Mouse (Mus musculus) v-Abl transformed pro-B cells (cell line): ENCODE results near the gene Sox15.

ENCODE experiments used
- in situ Hi-C, 2 experiments: fragments of 400-800 bp; cut with MboI; formaldehyde crosslinking; loops; one replicate each; pipeline ENCODE4 v1.15.1; 2025; ENCODE audit not compliant: unreplicated experiment in 2 of 2

Sox15 gene

DNA sequence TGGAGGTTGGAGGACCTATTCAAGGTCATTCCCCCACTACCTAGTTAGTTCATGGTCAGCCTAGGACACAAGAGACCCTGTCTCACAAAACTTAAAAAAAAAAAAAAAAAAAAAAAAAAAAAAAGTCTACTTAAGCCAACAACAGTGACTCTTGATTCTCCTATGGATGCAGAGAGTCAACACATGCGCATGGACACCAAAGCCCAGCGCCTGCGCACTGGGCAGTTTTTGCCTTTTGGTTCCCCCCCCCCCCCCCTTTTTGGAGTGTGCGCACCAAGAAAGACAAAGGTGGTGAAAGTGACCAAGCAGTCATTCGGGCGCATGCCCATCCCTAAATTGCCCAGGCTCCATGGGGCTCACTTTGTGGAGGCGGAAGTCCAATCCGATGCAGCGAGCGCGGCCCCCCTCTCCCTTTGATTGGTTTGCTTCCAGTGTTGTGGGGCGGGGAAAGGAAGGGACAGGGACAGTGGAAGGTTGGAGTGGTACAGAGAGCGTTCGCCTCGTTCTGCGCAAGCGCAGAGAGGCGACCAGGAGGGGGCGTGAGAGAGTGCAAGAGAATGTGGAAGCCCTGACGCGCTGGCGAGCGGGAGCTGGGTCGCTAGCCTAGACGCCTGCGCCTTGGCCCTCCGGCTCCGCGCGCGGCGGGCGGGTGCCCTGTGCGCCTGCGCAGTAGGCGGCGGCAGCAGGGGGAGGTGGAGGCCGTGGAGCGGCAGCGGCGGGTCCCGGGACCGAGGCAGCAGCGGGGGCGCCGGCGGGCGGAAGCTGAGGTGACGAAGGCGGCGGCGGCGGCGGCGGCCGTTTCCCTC is 22.6 kb upstream of the Sox15 start, which contains the start of gene Fxr2:
Gene Fxr2 (plus strand): TSS at position 707 of the 806 bp plus-strand sequence.
- in situ Hi-C loops: loop anchor here in 1 of 2 experiments (10.0 kb wide), 1 partner anchor 122 kb away; the partner anchor contains the start of gene Polr2a

DNA sequence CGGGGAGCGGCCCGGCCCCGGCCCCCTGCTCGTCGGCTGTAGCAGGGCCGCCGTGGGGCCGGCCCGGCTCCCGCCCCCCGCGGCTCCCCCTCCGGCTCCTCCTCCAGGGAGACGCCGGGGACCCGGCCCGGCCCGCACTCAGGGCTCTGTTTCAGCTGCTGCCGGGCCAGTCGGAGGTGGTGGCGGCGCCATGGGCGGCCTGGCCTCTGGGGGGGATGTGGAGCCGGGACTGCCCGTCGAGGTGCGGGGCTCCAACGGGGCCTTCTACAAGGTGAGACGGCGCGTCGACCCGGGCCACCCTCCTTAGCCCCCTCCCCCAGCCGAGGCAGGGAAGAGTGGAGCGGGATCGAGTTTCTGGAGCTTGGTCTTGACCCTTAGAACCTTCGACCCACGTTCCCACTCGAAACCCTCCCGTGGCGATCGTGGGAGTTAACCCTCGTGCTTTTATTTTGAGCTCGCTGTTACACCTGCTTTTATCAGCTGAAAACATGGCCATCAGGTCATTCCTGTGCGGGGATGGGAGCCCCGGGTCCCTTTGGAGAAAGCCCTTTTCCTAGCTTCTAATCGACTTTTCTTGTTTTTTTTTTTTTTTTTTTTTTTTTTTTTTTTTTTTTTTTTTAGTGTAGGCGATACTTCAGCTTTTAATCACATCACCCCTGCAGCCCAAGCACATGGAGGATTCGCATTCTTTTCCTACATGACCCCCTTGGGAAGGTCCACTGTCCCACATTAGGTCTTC is 21.8 kb upstream of the Sox15 start:
- in situ Hi-C loops: loop anchor here in 1 of 2 experiments (10.0 kb wide), 1 partner anchor 122 kb away; the partner anchor contains the start of gene Polr2a

DNA sequence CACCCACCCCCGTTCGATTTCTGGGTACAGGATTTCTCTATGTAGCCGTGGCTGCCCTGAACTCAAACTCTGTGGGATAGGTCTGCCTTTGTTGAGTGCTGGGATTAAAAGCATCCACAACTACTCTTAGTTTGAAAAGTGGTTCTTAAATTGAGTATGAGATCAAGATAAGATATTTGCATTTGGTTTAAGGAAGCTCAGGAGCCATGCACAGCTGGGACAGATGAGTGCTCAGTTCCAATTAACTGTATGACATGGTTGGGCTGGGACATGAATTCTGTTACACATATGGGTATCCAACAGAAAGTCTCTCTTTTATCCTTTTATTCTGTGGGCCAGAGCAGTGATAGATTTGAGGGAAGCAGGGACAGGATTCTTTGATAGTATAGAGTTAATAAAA is 19.6 kb upstream of the Sox15 start:
- in situ Hi-C loops: loop anchor here in 1 of 2 experiments (10.0 kb wide), 1 partner anchor 119 kb away; the partner anchor contains the start of gene Polr2a

- in situ Hi-C loops: no loop called here
Measured at GRCm38 (mm10) chr11:69645860-69646259, 9.3 kb upstream of the Sox15 start.

DNA sequence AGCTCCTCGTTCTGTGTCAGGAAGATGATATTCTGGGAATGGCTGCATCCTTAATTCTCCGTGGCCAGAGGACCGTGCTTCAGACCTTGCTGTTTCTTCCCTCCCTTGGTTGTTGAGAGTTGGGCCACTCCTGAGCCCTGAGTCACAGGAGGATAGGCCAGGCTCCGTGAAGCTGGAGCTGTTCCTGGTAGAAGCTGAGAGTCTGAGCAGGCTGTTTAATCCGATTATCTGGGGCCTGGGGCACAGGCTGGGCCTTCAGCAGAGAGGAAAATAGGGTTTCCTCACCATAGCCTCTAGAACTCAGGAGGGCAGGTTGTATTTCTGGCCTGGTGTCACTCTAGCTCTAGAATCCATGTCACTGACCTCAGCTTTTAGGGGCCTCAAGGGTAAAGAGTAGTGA is 1.7 kb upstream of the Sox15 start:
- in situ Hi-C loops: no loop called here

DNA sequence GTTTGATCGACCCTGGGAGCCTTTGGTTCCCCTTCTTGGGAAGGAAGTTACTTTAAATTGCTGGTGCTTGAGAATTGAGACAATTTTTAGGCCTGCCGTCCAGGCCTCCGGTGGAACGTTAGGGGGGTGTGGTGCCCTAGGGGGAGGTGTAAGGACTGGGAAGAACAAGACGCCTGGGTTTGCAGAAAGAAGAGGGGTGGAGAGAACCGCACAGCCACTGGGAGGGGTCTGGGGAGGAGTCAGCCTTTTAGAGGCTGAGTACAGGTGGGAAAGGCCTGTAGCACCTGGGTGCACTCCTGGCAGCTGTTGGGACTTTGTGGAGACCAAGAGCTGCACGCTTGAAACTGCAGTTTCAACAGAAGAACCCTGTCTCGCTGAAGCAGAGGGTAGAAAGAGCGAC is 354 bp upstream of the Sox15 start:
- in situ Hi-C loops: no loop called here

GRCm38 (mm10) chr11:69656065-69656455 is 946 bp downstream of the Sox15 start:
- in situ Hi-C loops: no loop called here

DNA sequence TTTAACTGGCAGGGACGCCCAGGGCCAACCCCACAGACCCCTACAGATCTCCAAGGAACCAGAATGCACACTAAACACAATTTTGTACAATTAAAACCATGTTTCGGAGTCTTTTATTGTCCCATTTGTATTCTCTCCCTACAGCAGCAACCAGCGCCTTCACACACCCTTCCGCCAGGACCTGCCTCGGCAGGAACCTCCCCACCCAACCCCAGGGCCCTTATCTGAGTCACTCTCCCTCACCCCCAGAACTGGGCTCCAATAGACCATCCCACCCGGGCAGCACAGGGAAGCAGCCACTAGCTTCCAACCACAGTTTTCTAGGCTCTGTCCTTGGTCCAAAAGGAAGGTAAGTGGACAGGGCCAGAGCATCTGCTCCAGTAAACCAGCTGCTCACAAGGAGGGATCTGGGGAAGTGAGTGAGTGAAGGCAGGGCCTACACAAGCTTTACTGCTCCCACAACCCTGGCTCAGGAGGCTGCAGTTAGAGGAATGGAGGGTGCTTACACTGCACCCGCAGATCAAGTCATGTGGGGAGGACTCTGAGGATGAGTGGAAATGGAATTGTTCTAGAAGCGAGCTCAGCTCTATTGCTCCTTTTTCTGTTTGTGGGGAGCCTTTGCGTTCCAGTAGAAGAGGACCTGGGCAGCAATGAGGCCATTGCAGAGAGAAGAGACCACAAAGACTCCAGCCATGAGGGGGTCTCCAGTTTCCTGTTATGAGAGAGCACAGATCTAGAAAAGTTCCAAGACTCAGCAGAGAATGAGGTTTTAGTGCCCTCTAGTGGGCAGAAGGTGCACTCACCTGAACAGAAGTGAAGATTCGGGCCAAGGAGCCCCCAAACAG is 1.7 kb downstream of the Sox15 start:
- in situ Hi-C loops: no loop called here

GRCm38 (mm10) chr11:69657462-69657881 is 2.4 kb downstream of the Sox15 start:
- in situ Hi-C loops: no loop called here

DNA sequence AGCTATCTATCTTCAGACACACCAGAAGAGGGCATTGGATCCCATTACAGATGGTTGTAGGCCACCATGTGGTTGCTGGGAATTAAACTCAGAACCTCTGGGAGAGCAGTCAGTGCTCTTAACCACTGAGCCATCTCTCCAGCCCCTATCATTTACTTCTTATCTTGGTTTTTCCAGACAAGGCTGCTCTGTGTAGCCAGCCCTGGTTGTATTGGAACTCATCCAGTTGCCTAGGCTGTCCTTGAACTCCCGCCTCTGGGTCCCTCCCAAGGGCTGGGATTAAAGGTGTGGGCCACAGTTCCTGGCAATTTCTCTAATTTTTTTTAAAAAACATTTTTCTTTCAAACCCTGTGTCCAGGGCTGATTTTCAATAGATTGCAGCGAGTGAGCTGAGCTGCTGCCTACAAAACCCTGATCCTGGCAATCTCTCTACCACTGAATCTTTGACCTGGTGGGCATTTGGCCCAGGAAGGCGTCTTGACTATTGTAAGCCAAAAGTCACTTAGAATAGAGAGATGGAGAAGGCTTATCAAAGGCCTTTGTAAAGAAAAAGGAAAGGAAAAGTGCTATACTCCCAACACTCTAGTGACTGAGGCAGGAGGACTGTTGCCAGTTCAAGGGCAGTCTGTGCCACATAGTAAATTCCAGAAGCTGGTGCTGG is 6.2 kb downstream of the Sox15 start:
- in situ Hi-C loops: no loop called here

DNA sequence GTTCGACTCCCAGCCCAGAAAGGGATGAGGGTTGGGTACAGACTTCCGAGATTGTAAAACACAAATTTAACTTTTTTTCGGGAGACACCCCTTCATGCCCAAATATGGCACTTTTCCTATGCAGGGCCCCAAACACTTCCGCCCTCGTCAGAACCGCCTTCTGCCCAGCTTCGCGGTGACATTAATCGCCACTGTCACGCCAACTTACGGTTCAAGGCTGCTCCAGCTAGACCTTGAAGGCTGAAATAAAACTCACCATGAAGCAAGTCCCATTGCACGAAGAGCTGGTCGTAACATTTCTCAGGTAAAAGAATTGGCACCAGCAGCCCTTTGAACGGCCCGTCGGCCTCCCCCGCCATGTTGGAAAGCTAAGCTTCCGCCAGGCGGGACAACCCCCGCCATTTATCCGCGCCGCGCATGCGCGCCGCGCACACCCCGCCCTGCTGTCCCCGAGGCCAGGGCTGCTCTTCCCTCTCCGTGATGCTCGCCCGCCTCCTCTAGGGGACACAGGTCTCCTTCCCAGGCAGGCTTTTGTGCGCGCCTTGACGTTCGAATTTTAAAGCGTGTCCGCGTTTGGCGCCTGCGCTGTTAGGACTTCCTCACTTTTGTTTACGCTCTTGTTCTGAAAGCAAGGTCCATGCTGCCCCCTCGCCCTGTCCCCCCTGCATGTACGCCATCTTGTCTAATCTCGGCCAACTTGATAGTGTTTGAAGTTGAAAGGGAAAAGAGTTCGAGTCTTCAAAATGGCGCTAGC is 7.3 kb downstream of the Sox15 start, which contains the start of gene Mpdu1:
Gene Mpdu1 (minus strand): TSS at position 430 of the 754 bp plus-strand sequence.
- in situ Hi-C loops: no loop called here

GRCm38 (mm10) chr11:69662967-69663671 is 8.0 kb downstream of the Sox15 start:
- in situ Hi-C loops: no loop called here

DNA sequence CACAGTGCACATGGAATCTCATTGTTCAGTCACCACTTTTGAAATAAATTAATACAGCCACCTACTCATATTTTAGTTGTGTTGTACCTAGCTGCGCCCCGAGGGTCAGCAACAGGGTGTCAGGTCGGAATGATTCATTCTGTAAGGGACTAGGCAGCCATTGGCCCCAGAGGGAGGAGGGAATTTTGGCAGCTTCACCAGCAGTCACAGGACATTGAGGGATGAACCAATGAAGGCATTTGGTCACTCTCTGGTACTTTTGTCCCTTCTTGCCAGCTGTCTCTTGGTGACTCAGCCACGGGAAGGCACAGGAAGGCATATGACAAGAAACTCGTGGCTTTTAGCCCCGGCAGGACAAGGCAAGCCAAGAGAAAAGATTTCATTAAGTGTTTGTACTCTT is 8.7 kb downstream of the Sox15 start:
- in situ Hi-C loops: no loop called here

GRCm38 (mm10) chr11:69664841-69665240 is 9.7 kb downstream of the Sox15 start:
- in situ Hi-C loops: no loop called here

DNA sequence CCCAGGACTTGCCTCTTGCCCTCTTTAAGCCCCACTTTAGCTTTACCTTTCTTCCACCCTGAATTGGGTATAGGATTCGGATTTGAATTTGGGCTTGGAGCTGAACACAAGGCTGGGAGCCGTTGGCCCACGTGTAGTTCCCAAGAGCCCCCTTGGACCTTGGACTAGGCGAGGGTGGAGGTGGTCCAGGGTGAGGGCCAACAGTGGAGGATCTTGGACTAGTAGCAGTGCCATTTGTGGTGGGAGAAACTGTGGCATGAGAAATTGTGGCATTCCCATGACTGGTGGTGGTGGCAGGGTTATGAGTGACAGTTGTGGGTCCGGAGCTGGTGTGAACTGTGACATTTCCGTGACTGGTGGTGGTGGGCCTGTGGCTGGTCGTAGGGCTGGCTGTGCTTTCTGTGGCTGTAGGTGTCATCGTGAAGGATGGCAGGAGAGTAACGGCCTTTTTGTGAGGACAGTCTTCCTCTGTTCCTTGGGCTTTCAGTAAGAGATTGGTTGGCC is 10.4 kb downstream of the Sox15 start:
- in situ Hi-C loops: no loop called here

DNA sequence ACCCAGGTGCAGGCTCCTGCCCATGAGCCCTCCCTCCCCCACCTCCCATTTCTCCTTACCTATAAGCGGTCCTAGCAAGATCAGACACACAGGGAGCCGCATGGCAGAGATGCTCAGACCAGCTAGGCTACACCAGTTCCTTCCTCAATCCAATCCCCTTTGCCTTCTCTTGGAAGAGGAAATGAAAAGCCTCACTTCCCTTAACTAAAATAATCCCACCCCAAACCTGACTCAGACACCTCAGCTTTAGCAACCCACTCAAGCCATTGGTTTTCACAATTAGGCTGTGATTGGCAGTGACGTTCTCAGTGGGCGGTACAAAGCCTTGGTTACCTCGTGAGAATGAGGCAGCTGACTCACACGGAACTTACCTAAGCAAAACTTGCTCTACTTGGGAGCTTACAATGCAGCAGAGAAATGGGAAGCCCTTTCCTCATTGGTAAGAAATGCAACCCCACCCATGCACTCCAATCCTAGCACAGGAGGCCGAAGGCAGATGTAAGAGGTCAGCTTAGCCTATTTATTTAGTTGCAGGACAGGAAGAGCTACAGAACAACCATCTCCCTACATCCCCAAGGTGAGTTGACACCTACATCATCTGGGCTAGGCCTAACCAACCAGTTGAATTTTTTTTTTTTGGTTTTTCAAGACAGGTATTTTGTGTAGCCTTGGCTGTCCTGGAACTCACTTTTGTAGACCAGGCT is 11.0 kb downstream of the Sox15 start, which contains the start of gene Cd68:
Gene Cd68 (minus strand): TSS at position 193 of the 704 bp plus-strand sequence.
- in situ Hi-C loops: no loop called here

GRCm38 (mm10) chr11:69666665-69667005 is 11.5 kb downstream of the Sox15 start:
- in situ Hi-C loops: no loop called here
